Mouse (Mus musculus) T-helper 2 cell (primary cell): ENCODE results near the gene Vwa5b1.

Source experiments
- in situ Hi-C: fragments of 300-600 bp; cut with MboI, MseI; formaldehyde crosslinking; loops from one replicate; pipeline ENCODE4 v1.15.1; 2025; ENCODE audit warnings: high pct_unique_total_duplicates

Vwa5b1 gene

GRCm38 (mm10) chr4:138531761-138532160 is 103.9 kb downstream of the Vwa5b1 start:
- in situ Hi-C loops = no loop called here

DNA sequence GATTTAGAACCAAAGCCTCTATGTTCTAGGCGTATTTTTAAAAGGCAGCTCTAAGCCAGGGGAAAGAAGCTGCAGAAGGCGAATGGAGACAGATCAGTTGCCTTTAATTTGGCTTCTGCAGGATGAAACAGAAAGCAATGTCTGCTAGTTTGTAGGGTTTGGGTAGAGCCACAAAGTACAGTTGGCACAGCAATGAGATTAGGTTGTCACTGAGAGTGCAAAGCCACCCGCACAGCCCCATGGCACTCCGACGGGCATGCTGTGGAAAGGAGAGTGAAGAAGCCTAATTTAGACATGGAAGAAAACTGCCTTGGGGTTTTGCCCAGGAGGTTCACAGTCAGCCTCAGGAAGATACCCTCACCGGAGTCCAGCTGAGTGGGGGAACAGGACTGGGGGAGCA is 105.7 kb downstream of the Vwa5b1 start:
- in situ Hi-C loops = no loop called here

GRCm38 (mm10) chr4:138525684-138526083 is 110.0 kb downstream of the Vwa5b1 start:
- in situ Hi-C loops = no loop called here

DNA sequence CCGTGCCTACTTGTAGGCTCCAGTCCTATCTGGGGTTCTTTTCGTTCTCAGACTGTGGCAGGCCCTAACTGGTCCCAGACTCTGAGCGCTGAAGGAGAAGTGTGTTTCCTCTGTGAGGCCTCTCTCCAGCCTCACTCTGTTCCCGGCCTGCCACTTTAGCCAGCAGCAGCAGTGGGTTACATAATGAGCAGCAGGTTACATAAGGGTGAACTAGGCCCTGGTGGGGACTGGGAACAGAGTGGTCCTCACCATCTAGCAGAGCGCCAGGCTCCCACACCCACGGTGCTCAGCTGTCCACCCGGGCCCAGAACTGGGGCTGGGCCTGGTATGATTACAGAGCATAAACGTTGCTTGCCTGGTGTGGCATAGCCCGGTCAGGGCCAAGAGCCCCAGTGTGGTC is 110.9 kb downstream of the Vwa5b1 start:
- in situ Hi-C loops = no loop called here

GRCm38 (mm10) chr4:138523775-138524174 is 111.9 kb downstream of the Vwa5b1 start:
- in situ Hi-C loops = no loop called here

- in situ Hi-C loops = no loop called here
Measured at GRCm38 (mm10) chr4:138522296-138522695, 113.4 kb downstream of the Vwa5b1 start.

- in situ Hi-C loops = no loop called here
Measured at GRCm38 (mm10) chr4:138517153-138517789, 118.4 kb downstream of the Vwa5b1 start.

DNA sequence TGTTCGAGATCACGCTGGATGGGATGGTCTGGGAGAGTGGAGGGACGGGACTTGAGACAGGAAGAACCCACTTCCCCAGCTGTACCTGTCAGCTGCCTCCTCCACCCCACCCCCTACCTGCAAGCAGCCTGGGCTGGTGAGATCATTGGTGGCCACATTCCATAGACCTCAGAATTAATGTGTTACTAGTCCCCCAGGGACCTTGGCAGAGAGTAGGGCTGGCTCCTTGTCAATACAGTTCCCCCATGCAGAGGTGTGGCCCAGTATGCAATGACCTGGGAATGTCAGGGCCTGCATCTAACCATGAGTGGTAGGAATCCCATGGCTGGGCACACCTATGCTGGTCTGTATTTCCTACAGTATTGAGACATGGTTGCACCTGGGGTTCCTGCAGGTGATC is 119.2 kb downstream of the Vwa5b1 start:
- in situ Hi-C loops = no loop called here
